In genomic region chr1:74195961-74196360, GRCm38 (mm10) we compare ENCODE assay signal across 9 mouse cellular contexts. TPM values are rescaled to one million over a fixed set of nuclear protein-coding genes. Genes with fewer than 3 reads are reported as not detected.
DNase-seq lines count a peak whose midpoint lies in the region; ATAC-seq lines count a peak whose summit lies in the region.
"Had no signal": no experiment of that assay in that cellular context is flagged by ENCODE, and none has a peak within 500 bp of the region (broad histone marks: within the 10 kb centered on the region; RNA-seq: fewer than 3 reads in every experiment).

No protein-coding gene starts in this region.

- no peak for ATAC-seq in neural tube, embryonic 11.5 days (ENCODE audit: insufficient read depth, low FRiP score, low TSS enrichment)
- no peak for ATAC-seq in neural tube, embryonic 15.5 days (ENCODE audit: low FRiP score)
- ATAC-seq in monocyte, adult 5-6 weeks (replicated peaks; ENCODE audit: insufficient number of reproducible peaks, low FRiP score, low TSS enrichment, poor library complexity, severe bottlenecking), result 0 out of 2 replicates have a peak, but pooled peaks have one; percentile 62
- ATAC-seq in inflammation-experienced regulatory T-cells, adult 6 months, result no peak

- H3K9me3 ChIP-seq in neural tube, embryonic 11.5 days (ENCODE audit: control insufficient read depth, low read length), result no peaks in the 10 kb centered on the region
- H3K9me3 ChIP-seq in neural tube, embryonic 15.5 days (replicated peaks), result no peaks in the 10 kb centered on the region

- no peaks in the 10 kb centered on the region for H3K4me1 ChIP-seq in neural tube, embryonic 11.5 days (ENCODE audit: control insufficient read depth, insufficient read depth, low read length)
- no peaks in the 10 kb centered on the region for H3K4me1 ChIP-seq in neural tube, embryonic 15.5 days

- no peak overlapping the region for H3K4me3 ChIP-seq in neural tube, embryonic 11.5 days (ENCODE audit: low read depth, low read length)
- H3K4me3 ChIP-seq in neural tube, embryonic 15.5 days (replicated peaks), result no peak overlapping the region

- no peaks in the 10 kb centered on the region for H3K36me3 ChIP-seq in neural tube, embryonic 11.5 days (ENCODE audit: control insufficient read depth, insufficient read depth, low read length)
- H3K36me3 ChIP-seq in neural tube, embryonic 15.5 days, result no peaks in the 10 kb centered on the region

- H3K4me2 ChIP-seq in neural tube, embryonic 11.5 days (ENCODE audit: low read depth), result no peak overlapping the region
- no peak overlapping the region for H3K4me2 ChIP-seq in neural tube, embryonic 15.5 days

- DNase-seq in adrenal gland, adult (ENCODE audit: inconsistent age in 2 of 2, low spot score in 1 of 2), result peak; percentile 21 to 58
- DNase-seq in adrenal gland, adult 8-10 months, result no peak
- peak; percentile 23 for DNase-seq in neural tube, embryonic 11.5 days (ENCODE audit: low spot score)
- DNase-seq in kidney, adult 9 months, result peak; percentile 58
- DNase-seq in right cerebral cortex, postnatal 36 days (ENCODE audit: low spot score in 2 of 2), result no peak

- no peaks in the 10 kb centered on the region for H3K27me3 ChIP-seq in neural tube, embryonic 11.5 days (ENCODE audit: control insufficient read depth, insufficient read depth, low read length)
- no peaks in the 10 kb centered on the region for H3K27me3 ChIP-seq in neural tube, embryonic 15.5 days (replicated peaks)

- 45% methylated on average over 7 of the region's 7 CpGs for WGBS in neural tube, embryonic 11.5 days
- 59% methylated on average over 7 of the region's 7 CpGs for WGBS in neural tube, embryonic 15.5 days

- no peak overlapping the region for H3K27ac ChIP-seq in neural tube, embryonic 11.5 days (ENCODE audit: low read depth, low read length)
- H3K27ac ChIP-seq in neural tube, embryonic 15.5 days (replicated peaks), result no peak overlapping the region

- no peak overlapping the region for H3K9ac ChIP-seq in neural tube, embryonic 11.5 days (ENCODE audit: low read length)
- no peak overlapping the region for H3K9ac ChIP-seq in neural tube, embryonic 15.5 days (replicated peaks)

RNA-seq across cellular contexts. Expression of gene Cxcr1, which starts 1.5 kb away (rescaled TPM):
- total RNA-seq in adrenal gland, adult 8-10 months (2022), result under 1 TPM in 1 of 4 experiments, not detected in 3; 0.27 TPM
- polyA plus RNA-seq in neural tube, embryonic 11.5 days (2014; fragmentation: Nextera tagmentation; extraction: Ambion mirVana), result not detected in 2 replicates
- polyA plus RNA-seq in neural tube, embryonic 15.5 days (2015; fragmentation: Nextera tagmentation; extraction: Ambion mirVana), result not detected in 2 replicates
- not detected in 3 replicates for total RNA-seq in monocyte, adult 5-6 weeks (2017)
- polyA plus RNA-seq in inflammation-experienced regulatory T-cells, adult 6 months (2017; shearing (Covaris generic)), result not detected
- total RNA-seq: heart, postnatal 10 days had no signal

RNA-seq across cellular contexts. Expression of gene Arpc2, which starts 39.9 kb away (rescaled TPM):
- total RNA-seq in adrenal gland, adult 8-10 months (2022), result 100 to 1,000 TPM; 171 to 184 (median 181) TPM
- 308 and 318 TPM in 2 replicates for polyA plus RNA-seq in neural tube, embryonic 11.5 days (2014; fragmentation: Nextera tagmentation; extraction: Ambion mirVana)
- polyA plus RNA-seq in neural tube, embryonic 15.5 days (2015; fragmentation: Nextera tagmentation; extraction: Ambion mirVana), result 393 and 423 TPM in 2 replicates
- 755 to 1,060 TPM (median 1,019 TPM) in 3 replicates for total RNA-seq in monocyte, adult 5-6 weeks (2017)
- polyA plus RNA-seq in inflammation-experienced regulatory T-cells, adult 6 months (2017; shearing (Covaris generic)), result 100 to 1,000 TPM; 611 to 878 (median 637) TPM

RNA-seq across cellular contexts. Expression of gene Cxcr2, which starts 42.2 kb away (rescaled TPM):
- under 1 TPM in 1 of 4 experiments, not detected in 3; 0.10 TPM for total RNA-seq in adrenal gland, adult 8-10 months (2022)
- polyA plus RNA-seq in neural tube, embryonic 11.5 days (2014; fragmentation: Nextera tagmentation; extraction: Ambion mirVana), result 0.24 TPM in 1 of 2 replicates, not detected in the other
- 0.05 and 0.13 TPM in 2 replicates for polyA plus RNA-seq in neural tube, embryonic 15.5 days (2015; fragmentation: Nextera tagmentation; extraction: Ambion mirVana)
- total RNA-seq in monocyte, adult 5-6 weeks (2017), result 3.5 to 10.4 TPM (median 7.4 TPM) in 3 replicates
- under 1 TPM in 1 of 3 experiments, not detected in 2; 0.16 TPM for polyA plus RNA-seq in inflammation-experienced regulatory T-cells, adult 6 months (2017; shearing (Covaris generic))

Comparison
In these comparisons a context has a peak if more than half of its experiments do, and no peak if none do; other contexts are left out.
1. DNase-seq: peak in adrenal gland, adult (2 of 2), neural tube, embryonic 11.5 days (single experiment) and kidney, adult 9 months (single experiment); none in adrenal gland, adult 8-10 months (single experiment) and right cerebral cortex, postnatal 36 days (0 of 2).